Mouse (Mus musculus) liver, adult 2 months (tissue): Measurements from ENCODE around the gene Samd13.

ENCODE experiments used
- CTCF ChIP-seq: fragments of 200-500 bp; IDR thresholded peaks from 2 replicates; pipeline ENCODE4 v1.5.1; 2011; ENCODE audit warnings: low read depth, low read length, control low read depth
- POLR2A ChIP-seq: fragments of 200-500 bp; IDR thresholded peaks from 2 replicates; pipeline ENCODE4 v1.6.1; 2011; ENCODE audit warnings: low read length, control low read depth; ENCODE audit not compliant: insufficient read depth; ENCODE audit errors: extremely low read depth

GRCm38 (mm10) chr3:146659321-146659720 lies 26.1 kb downstream of the Samd13 start:
- no peak for TF ChIP-seq POLR2A
- TF ChIP-seq CTCF, result no peak
